Mouse (Mus musculus) frontal cortex, postnatal 10 days (tissue): Measurements from ENCODE around the gene Ropn1l.

ENCODE experiments used
- DNase-seq, 2 experiments: peaks; one replicate each; pipeline ENCODE4 v3.0.0; 2022; ENCODE audit warnings: low spot score in 2 of 2, mixed read lengths in 1 of 2

Gene Ropn1l

GRCm38 (mm10) chr15:31407490-31407889, 46.0 kb downstream of the Ropn1l start:
- DNase-seq = no peak

GRCm38 (mm10) chr15:31406881-31407280, 46.7 kb downstream of the Ropn1l start:
- DNase-seq = no peak

- DNase-seq = no peak
These were observed 49.2 kb downstream of the Ropn1l start for GRCm38 (mm10) chr15:31404346-31404745.

GRCm38 (mm10) chr15:31402200-31402892, 51.2 kb downstream of the Ropn1l start:
- no peak for DNase-seq

- DNase-seq = no peak
These were observed 52.6 kb downstream of the Ropn1l start for GRCm38 (mm10) chr15:31400974-31401373.

GRCm38 (mm10) chr15:31398769-31399168, 54.8 kb downstream of the Ropn1l start:
- DNase-seq = no peak

- DNase-seq = no peak
These were observed 56.2 kb downstream of the Ropn1l start for GRCm38 (mm10) chr15:31397379-31397778.

- DNase-seq = peak in 1 of 2 experiments; percentile 27
These were observed 56.8 kb downstream of the Ropn1l start for GRCm38 (mm10) chr15:31396755-31397154.

GRCm38 (mm10) chr15:31395986-31396385, 57.6 kb downstream of the Ropn1l start:
- no peak for DNase-seq

- DNase-seq = peak in 1 of 2 experiments; percentile 46
These were observed 60.1 kb downstream of the Ropn1l start for GRCm38 (mm10) chr15:31393402-31393801.

GRCm38 (mm10) chr15:31392705-31393104, 60.8 kb downstream of the Ropn1l start:
- peak; percentile 37 to 53 for DNase-seq

GRCm38 (mm10) chr15:31392135-31392534, 61.4 kb downstream of the Ropn1l start:
- no peak for DNase-seq
